Mouse (Mus musculus) lung, postnatal 0 days (tissue): Measurements from ENCODE around the gene Eml3. TPM values are rescaled to one million over a fixed set of nuclear protein-coding genes. Genes with fewer than 3 reads are reported as not detected.

Experiments
- ATAC-seq: fragments of 200-750 bp; cut with Nextera tagmentation; 2 replicates; pipeline ENCODE4 v1.8.0; 2017; ENCODE audit warnings: moderate library complexity
- DNase-seq: peaks from one replicate; pipeline ENCODE4 v3.0.0-alpha.2; 2016; ENCODE audit warnings: low spot score
- H3K27ac ChIP-seq: fragments of 300-500 bp; sonication (generic); 2 replicates; pipeline ENCODE4 v1.5.1; 2014; ENCODE audit warnings: antibody characterized with exemption, mild to moderate bottlenecking, low read length, mixed read lengths
- H3K27me3 ChIP-seq: fragments of 300-500 bp; sonication (generic); replicated peaks from 2 replicates; pipeline ENCODE4 v1.6.1; 2014; ENCODE audit warnings: low read length, mixed read lengths; ENCODE audit not compliant: insufficient read depth
- H3K36me3 ChIP-seq: fragments of 300-500 bp; sonication (generic); 2 replicates; pipeline ENCODE4 v1.6.1; 2014; ENCODE audit warnings: low read length, mixed read lengths; ENCODE audit not compliant: insufficient read depth
- H3K4me1 ChIP-seq: fragments of 300-500 bp; sonication (generic); 2 replicates; pipeline ENCODE4 v1.6.1; 2014; ENCODE audit warnings: antibody characterized with exemption, low read depth, low read length, mixed read lengths; ENCODE audit not compliant: insufficient read depth
- H3K4me2 ChIP-seq: fragments of 300-500 bp; sonication (generic); replicated peaks from 2 replicates; pipeline ENCODE4 v1.6.1; 2014; ENCODE audit warnings: low read depth, mild to moderate bottlenecking, low read length, moderate library complexity, mixed read lengths
- H3K4me3 ChIP-seq: fragments of 300-500 bp; sonication (generic); 2 replicates; pipeline ENCODE4 v1.5.1; 2014; ENCODE audit warnings: low read depth, low read length
- H3K9ac ChIP-seq: fragments of 300-500 bp; sonication (generic); replicated peaks from 2 replicates; pipeline ENCODE4 v1.6.1; 2014; ENCODE audit warnings: low read depth, mild to moderate bottlenecking
- H3K9me3 ChIP-seq: fragments of 300-500 bp; sonication (generic); 2 replicates; pipeline ENCODE4 v1.6.1; 2016; ENCODE audit warnings: low read length, mixed read lengths
- CTCF ChIP-seq: IDR thresholded peaks from 2 replicates; pipeline ENCODE4 v1.5.1; 2016; ENCODE audit warnings: antibody characterized with exemption, mild to moderate bottlenecking
- EP300 ChIP-seq: IDR thresholded peaks from 2 replicates; pipeline ENCODE4 v1.6.1; 2016; ENCODE audit warnings: antibody characterized with exemption, mild to moderate bottlenecking, control low read depth
- WGBS: fragments of 180-500 bp; shearing (Covaris S2); extraction: QIAGEN DNeasy Blood & Tissue Kit; methylation state at CpG from one replicate; pipeline ENCODE4 v1.1.7; 2014; 5-methylcytosine and 5-hydroxymethylcytosine counted together
- polyA plus RNA-seq: library from polyadenylated mRNA; unstranded; fragments of >200 nt; fragmentation: Nextera tagmentation; extraction: Ambion mirVana; gene quantifications from 2 replicates; pipeline ENCODE4 v1.2.1, GENCODE M21; 2015

Eml3 gene
- polyA plus RNA-seq, 1 experiment from 2014 or later: 30.5 TPM

- peak overlapping the region; percentile 70 for H3K27ac ChIP-seq
- 5% methylated on average over 9 of the region's 9 CpGs for WGBS
- H3K9me3 ChIP-seq: no peaks in the 10 kb centered on the region
- peak overlapping the region; percentile 58 for H3K9ac ChIP-seq
- DNase-seq (no peak), ATAC-seq (no peak)
- H3K36me3 ChIP-seq: peaks cover 9% of the 10 kb centered on the region; the same call in 1 of the 2 replicates
- peaks cover 5% of the 10 kb centered on the region; the same call in 1 of the 2 replicates for H3K4me1 ChIP-seq
- TF ChIP-seq EP300: no peak
- no peak for TF ChIP-seq CTCF
- peak overlapping the region; percentile 64 for H3K4me3 ChIP-seq
- no peaks in the 10 kb centered on the region for H3K27me3 ChIP-seq
- H3K4me2 ChIP-seq: peak overlapping the region; percentile 82
These were observed 24.8 kb downstream of the Eml3 start for GRCm38 (mm10) chr19:8954171-8954570.

DNA sequence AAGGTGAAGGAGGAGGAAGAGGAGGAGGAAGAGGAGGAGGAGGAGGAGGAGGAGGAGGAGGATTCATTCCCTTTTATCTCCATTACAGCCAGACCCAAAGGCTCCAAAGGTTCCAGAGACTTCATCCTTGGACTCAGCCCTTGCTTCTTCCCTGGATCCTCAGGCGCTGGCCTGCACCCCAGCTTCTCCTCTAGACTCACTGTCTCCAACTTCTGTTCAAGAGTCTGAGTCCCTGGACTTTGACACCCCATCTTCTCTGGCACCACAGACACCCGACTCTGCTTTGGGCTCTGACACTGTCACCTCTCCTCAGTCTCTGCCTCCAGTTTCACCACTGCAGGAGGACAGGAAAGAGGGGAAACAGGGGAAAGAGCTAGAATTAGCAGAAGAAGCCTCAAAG, 32.9 kb downstream of the Eml3 start:
- no peak overlapping the region for H3K4me3 ChIP-seq
- peaks cover 32% of the 10 kb centered on the region for H3K36me3 ChIP-seq
- DNase-seq (no peak), ATAC-seq (no peak)
- no peak overlapping the region for H3K27ac ChIP-seq
- WGBS: 79% methylated on average over 2 of the region's 2 CpGs
- H3K9ac ChIP-seq: no peak overlapping the region
- no peak overlapping the region for H3K4me2 ChIP-seq
- TF ChIP-seq CTCF (no peak), EP300 (no peak)
- H3K27me3 ChIP-seq: no peaks in the 10 kb centered on the region
- H3K4me1 ChIP-seq: 0 out of 2 replicates have a peak, but pooled peaks cover 4% of the 10 kb centered on the region
- H3K9me3 ChIP-seq: no peaks in the 10 kb centered on the region

DNA sequence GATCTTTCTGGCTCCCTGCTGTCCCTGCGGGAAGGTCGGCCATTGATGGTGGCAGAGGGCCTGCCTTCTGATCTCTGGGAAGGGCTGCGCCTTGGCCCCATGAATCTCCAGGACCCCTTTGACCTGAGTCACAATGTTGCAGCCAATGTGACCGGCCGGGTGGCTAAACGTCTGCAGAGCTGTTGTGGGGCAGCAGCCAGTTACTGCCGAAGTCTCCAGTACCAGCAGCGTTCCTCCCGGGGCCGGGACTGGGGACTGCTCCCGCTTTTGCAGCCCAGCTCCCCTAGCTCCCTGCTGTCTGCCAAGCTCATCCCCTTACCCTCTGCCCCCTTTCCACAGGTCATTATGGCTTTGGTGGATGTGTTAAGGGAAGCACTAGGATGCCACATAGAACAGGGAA, 35.7 kb downstream of the Eml3 start:
- no peak for ATAC-seq
- WGBS: 90% methylated on average over 11 of the region's 11 CpGs

DNA sequence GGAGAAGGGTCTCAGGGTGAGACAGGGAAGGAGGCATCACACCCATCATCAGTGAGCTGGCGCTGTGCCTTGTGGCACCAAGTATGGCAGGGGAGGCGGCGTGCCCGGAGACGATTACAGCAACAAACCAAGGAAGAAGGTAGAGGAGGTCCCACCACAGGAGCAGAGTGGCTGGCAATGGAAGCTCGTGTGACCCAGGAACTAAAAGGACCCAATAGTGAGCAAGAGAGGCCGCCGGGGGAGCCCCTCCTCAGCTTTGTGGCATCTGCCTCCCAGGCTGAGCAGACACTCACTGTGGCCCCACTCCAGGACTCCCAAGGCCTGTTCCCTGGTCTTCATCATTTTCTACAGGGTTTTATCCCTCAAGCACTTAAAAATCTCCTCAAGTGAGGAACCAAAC, 36.4 kb downstream of the Eml3 start:
- 0 out of 2 replicates have a peak, but pooled peaks cover 4% of the 10 kb centered on the region for H3K4me1 ChIP-seq
- peak overlapping the region; percentile 64; the same call in 1 of the 2 replicates for H3K4me3 ChIP-seq
- peak overlapping the region; percentile 58 for H3K4me2 ChIP-seq
- H3K27ac ChIP-seq: peak overlapping the region; percentile 98
- H3K27me3 ChIP-seq: no peaks in the 10 kb centered on the region
- DNase-seq: peak; percentile 48
- no peak for ATAC-seq
- TF ChIP-seq CTCF (no peak), EP300 (no peak)
- H3K9ac ChIP-seq: peak overlapping the region; percentile 81; the same call in 1 of the 2 replicates
- H3K9me3 ChIP-seq: no peaks in the 10 kb centered on the region
- WGBS: 53% methylated on average over 8 of the region's 8 CpGs
- H3K36me3 ChIP-seq: peaks cover 26% of the 10 kb centered on the region

More for the DNA sequence above, 35.7 kb downstream of the Eml3 start:
- TF ChIP-seq EP300 (no peak), CTCF (no peak)
- no peak overlapping the region for H3K4me3 ChIP-seq
- no peaks in the 10 kb centered on the region for H3K9me3 ChIP-seq
- H3K36me3 ChIP-seq: peaks cover 27% of the 10 kb centered on the region
- 0 out of 2 replicates have a peak, but pooled peaks cover 4% of the 10 kb centered on the region for H3K4me1 ChIP-seq
- H3K27me3 ChIP-seq: no peaks in the 10 kb centered on the region
- H3K27ac ChIP-seq: peak overlapping the region; percentile 98
- H3K4me2 ChIP-seq: no peak overlapping the region
- no peak for DNase-seq
- H3K9ac ChIP-seq: 0 out of 2 replicates have a peak overlapping the region, but pooled peaks have one; percentile 81

DNA sequence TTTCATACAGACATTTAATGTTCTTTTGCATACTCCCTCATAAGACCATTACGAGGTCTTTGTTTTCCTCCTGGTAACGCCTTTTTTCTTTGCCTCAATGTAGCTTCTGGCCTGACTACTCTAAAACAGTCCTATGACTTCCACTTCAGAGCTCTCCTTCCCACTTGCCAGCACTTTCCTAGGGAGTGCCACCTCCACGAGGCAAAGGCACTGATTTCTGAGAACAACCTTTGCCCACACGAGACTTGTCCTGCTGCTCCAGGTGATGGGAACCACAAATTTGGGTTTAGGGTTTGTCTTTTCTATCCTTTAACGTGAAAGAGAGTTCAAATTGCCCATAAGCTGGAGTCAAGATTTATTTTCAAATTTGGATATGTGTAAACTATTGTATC, 36.8 kb downstream of the Eml3 start:
- TF ChIP-seq EP300 (no peak), CTCF (no peak)
- Histone ChIP-seq H3K9ac (peak overlapping the region; percentile 81), H3K4me1 (0 out of 2 replicates have a peak, but pooled peaks cover 4% of the 10 kb centered on the region), H3K36me3 (peaks cover 31% of the 10 kb centered on the region), H3K27ac (peak overlapping the region; percentile 98), H3K27me3 (no peaks in the 10 kb centered on the region), H3K9me3 (no peaks in the 10 kb centered on the region), H3K4me3 (peak overlapping the region; percentile 64), H3K4me2 (peak overlapping the region; percentile 58)
- ATAC-seq (peak; percentile 41), DNase-seq (peak; percentile 83)
- 13% methylated on average over 5 of the region's 5 CpGs for WGBS

- Histone ChIP-seq H3K4me1 (0 out of 2 replicates have a peak, but pooled peaks cover 4% of the 10 kb centered on the region), H3K9me3 (no peaks in the 10 kb centered on the region), H3K4me2 (peak within 1 kb of the TSS; percentile 82), H3K27ac (peak within 1 kb of the TSS; percentile 98), H3K36me3 (peaks cover 34% of the 10 kb centered on the region), H3K9ac (peak within 1 kb of the TSS; percentile 83), H3K4me3 (peak within 1 kb of the TSS; percentile 64), H3K27me3 (no peaks in the 10 kb centered on the region)
- DNase-seq (peak; percentile 100), ATAC-seq (peak; percentile 99)
- under 1% methylated on average over 50 of the region's 52 CpGs for WGBS
- TF ChIP-seq CTCF (no peak), EP300 (peak; percentile 88)
These were observed 37.4 kb downstream of the Eml3 start, which contains the start of gene Eef1g for GRCm38 (mm10) chr19:8966590-8967372. TSS of gene Eef1g (plus strand) at chr19:8967041.
